9 mouse cellular contexts compared by ENCODE assay signal in genomic region chr3:144362472-144362871, GRCm38 (mm10).
DNase-seq lines count a peak whose midpoint lies in the region; ATAC-seq lines count a peak whose summit lies in the region.
"Had no signal": no experiment of that assay in that cellular context is flagged by ENCODE, and none has a peak within 500 bp of the region (broad histone marks: within the 10 kb centered on the region; RNA-seq: fewer than 3 reads in every experiment).

No protein-coding gene starts in this region.

- H3K4me1 ChIP-seq in hindbrain, embryonic 11.5 days (replicated peaks; ENCODE audit: control insufficient read depth, insufficient read depth, low read length), result no peaks in the 10 kb centered on the region
- peaks cover 12% of the 10 kb centered on the region for H3K4me1 ChIP-seq in hindbrain, embryonic 13.5 days (replicated peaks)

- 61% methylated on average over 10 of the region's 10 CpGs for WGBS in hindbrain, embryonic 11.5 days
- 60% methylated on average over 10 of the region's 10 CpGs for WGBS in hindbrain, embryonic 13.5 days

- H3K36me3 ChIP-seq in hindbrain, embryonic 11.5 days (ENCODE audit: control insufficient read depth, insufficient read depth, low read length), result no peaks in the 10 kb centered on the region
- no peaks in the 10 kb centered on the region for H3K36me3 ChIP-seq in hindbrain, embryonic 13.5 days
- H3K36me3 ChIP-seq: limb, embryonic 15.5 days had no signal

- no peak for ATAC-seq in hindbrain, embryonic 11.5 days (ENCODE audit: low FRiP score)
- ATAC-seq in hindbrain, embryonic 13.5 days (ENCODE audit: low FRiP score), result no peak
- ATAC-seq in neutrophil, adult 5-6 weeks (ENCODE audit: extremely low read depth, insufficient number of reproducible peaks, low FRiP score, poor library complexity, severe bottlenecking), result peak; percentile 49

- H3K9ac ChIP-seq in hindbrain, embryonic 11.5 days (ENCODE audit: low read depth, low read length), result no peak overlapping the region
- H3K9ac ChIP-seq in hindbrain, embryonic 13.5 days, result no peak overlapping the region
- H3K9ac ChIP-seq: limb, embryonic 15.5 days had no signal

- no peaks in the 10 kb centered on the region for H3K27me3 ChIP-seq in hindbrain, embryonic 11.5 days (ENCODE audit: control insufficient read depth, insufficient read depth, low read length)
- 0 out of 2 replicates have a peak, but pooled peaks cover 3% of the 10 kb centered on the region for H3K27me3 ChIP-seq in hindbrain, embryonic 13.5 days

- no peak overlapping the region for H3K27ac ChIP-seq in hindbrain, embryonic 11.5 days (ENCODE audit: low read depth, low read length)
- H3K27ac ChIP-seq in hindbrain, embryonic 13.5 days, result no peak overlapping the region
- H3K27ac ChIP-seq: limb, embryonic 15.5 days had no signal

- intact Hi-C loops in heart, postnatal 14 days (cut with DNase I), result loop anchor here (5.0 kb wide), 1 partner anchor 35 kb away; no protein-coding TSS in a partner anchor
- intact Hi-C loops in left cerebral cortex, postnatal 25 days (cut with DNase I), result no loop called here

- H3K9me3 ChIP-seq in hindbrain, embryonic 11.5 days (ENCODE audit: control insufficient read depth, low read length), result no peaks in the 10 kb centered on the region
- H3K9me3 ChIP-seq in hindbrain, embryonic 13.5 days, result no peaks in the 10 kb centered on the region
- H3K9me3 ChIP-seq: limb, embryonic 15.5 days had no signal

- H3K4me3 ChIP-seq in hindbrain, embryonic 11.5 days (ENCODE audit: low read depth, low read length), result no peak overlapping the region
- H3K4me3 ChIP-seq in hindbrain, embryonic 13.5 days, result no peak overlapping the region
- H3K4me3 ChIP-seq: limb, embryonic 15.5 days had no signal

- peak; percentile 23 for DNase-seq in hindbrain, embryonic 11.5 days (ENCODE audit: low spot score)
- DNase-seq in A20 (ENCODE audit: low read depth, low spot score), result peak; percentile 68
- peak; percentile 40 for DNase-seq in T-cell, adult 2 months (ENCODE audit: low spot score)
- DNase-seq in heart, postnatal 14 days, result peak; percentile 55 to 64
- DNase-seq in retina, postnatal 1 day, result no peak
- no peak for DNase-seq in left cerebral cortex, postnatal 25 days (ENCODE audit: low spot score in 2 of 2)

- no peak overlapping the region for H3K4me2 ChIP-seq in hindbrain, embryonic 11.5 days (replicated peaks; ENCODE audit: low read depth, low read length)
- H3K4me2 ChIP-seq in hindbrain, embryonic 13.5 days, result no peak overlapping the region
- H3K4me2 ChIP-seq: limb, embryonic 15.5 days had no signal

Comparison
In these comparisons a context has a peak if more than half of its experiments do, and no peak if none do; other contexts are left out.
1. DNase-seq: peak in hindbrain, embryonic 11.5 days (single experiment), A20 (single experiment), T-cell, adult 2 months (single experiment) and heart, postnatal 14 days (2 of 2); none in retina, postnatal 1 day (single experiment) and left cerebral cortex, postnatal 25 days (0 of 2).